Mouse (Mus musculus) CD4-positive, CD25-positive, alpha-beta regulatory T cell, adult 2 months (primary cell): Measurements from ENCODE around the gene Elac2.
A peak's percentile ranks its signal among the peaks of the same experiment; 100 is the strongest.

Experiments used
- DNase-seq: peaks from one replicate; pipeline ENCODE4 v3.0.0-alpha.2; 2012; ENCODE audit warnings: low read depth, low spot score

Gene Elac2

GRCm38 (mm10) chr11:64978720-64979488 lies at the start of gene Elac2:
Gene Elac2, plus strand, starts transcription at chr11:64979038.
- DNase-seq: peak; percentile 98

DNA sequence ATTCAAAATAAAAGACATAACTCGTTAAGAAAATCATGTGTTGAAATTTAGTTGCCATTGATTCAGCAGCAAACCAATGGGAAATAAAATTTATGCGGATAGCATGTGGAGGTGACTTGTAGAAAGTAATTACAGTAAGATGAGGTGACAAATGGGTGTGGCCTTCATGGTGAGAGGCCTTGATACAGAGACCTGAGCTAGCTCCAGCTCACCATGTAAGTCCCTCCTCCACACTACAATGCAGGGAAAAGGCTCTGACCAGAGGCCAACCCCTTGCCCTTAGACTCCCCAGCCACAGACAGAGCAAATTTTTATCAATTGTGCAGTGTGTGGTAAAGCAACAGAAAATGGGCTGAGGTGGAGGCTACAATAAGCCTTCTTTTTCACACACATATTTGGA lies 49.7 kb upstream of the Elac2 start:
- no peak for DNase-seq

DNA sequence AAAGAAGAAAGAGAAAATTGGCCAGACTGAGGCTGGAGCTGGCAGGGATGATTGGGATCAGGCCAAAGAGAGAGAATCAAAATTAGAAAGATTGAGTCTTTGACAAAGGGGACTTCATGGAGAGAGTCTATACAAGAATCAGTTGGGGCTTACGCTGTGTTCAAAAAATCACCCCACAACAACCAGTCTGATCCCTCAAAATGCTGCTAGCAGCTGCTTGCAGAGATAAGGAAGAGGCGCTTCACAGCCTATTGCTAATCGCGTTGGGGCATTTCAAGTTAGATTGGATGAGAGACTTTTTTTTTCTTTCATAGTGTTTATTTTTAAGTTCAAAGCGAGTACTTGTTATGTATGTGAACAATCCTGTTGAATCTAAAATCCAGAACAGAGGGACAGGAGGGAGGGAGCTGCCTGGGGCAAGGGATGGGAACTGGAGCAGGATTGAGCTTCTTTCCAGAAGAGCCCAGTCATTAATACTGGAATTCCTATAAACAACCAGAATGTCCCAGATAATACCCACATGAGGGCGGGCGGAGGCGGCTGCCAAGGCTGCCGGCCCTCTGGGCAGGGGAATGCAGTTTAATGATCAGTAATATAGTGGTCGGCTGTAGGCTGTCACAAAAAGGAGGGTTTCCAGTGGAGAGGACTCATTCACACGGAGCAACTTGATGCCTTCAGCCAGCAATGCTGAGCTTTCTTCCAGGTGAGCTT lies 47.6 kb upstream of the Elac2 start:
- no peak for DNase-seq

DNA sequence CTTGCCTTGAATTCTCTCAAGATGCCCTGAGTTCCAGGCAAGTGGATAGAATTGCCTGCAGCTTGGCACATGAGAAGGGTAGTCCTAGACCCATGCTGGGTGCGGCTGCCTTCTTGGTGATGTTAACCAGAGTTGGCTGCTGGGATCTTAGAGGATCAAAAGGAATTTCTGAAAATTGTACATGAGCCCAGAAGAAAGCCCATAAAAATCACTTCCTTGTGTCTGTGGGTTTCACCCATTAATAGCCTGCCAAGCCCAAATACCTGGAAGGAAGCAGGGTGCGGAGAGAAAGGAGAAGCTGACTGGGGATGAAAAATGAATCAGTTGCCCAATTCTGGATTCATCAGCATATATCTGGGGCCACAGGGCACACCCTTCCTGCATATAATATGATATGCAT lies 41.6 kb upstream of the Elac2 start:
- DNase-seq: no peak

DNA sequence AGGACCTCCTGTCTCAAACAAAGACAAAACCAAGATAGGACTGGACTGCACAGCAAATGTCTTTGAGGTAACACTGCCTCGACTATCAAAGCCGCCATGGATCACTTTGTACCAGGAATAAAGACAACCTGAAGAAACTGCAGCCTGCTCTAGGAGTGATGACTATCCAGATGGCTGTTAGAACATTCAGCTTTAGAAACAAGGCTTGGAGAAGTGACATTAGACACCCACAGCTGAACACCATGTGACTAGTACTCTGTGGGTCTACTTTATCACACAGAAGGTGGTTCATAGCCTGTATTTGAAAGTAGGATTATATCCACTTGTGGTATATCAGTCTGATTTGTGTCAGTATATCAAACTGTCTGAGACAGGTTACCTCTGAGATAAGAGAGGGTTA lies 37.6 kb upstream of the Elac2 start:
- no peak for DNase-seq

DNA sequence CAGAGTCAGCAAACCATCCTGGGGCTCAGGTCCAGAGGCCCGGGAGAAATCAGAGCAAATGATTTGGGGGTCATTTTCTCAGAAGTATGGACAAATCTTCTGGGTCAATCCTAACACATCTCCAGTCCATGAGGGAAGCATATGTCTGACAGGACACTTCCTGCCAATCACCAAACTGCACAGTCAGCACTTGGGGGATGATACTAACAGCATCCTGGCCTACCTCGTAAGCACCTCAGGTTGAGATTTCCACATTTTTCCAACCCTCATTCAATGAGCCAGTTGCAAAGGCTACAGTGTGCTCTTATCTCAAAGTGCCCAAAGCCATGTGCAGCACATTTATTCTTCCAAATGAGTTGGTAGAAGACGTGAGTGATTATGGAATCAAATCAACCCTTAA lies 29.1 kb upstream of the Elac2 start:
- no peak for DNase-seq

DNA sequence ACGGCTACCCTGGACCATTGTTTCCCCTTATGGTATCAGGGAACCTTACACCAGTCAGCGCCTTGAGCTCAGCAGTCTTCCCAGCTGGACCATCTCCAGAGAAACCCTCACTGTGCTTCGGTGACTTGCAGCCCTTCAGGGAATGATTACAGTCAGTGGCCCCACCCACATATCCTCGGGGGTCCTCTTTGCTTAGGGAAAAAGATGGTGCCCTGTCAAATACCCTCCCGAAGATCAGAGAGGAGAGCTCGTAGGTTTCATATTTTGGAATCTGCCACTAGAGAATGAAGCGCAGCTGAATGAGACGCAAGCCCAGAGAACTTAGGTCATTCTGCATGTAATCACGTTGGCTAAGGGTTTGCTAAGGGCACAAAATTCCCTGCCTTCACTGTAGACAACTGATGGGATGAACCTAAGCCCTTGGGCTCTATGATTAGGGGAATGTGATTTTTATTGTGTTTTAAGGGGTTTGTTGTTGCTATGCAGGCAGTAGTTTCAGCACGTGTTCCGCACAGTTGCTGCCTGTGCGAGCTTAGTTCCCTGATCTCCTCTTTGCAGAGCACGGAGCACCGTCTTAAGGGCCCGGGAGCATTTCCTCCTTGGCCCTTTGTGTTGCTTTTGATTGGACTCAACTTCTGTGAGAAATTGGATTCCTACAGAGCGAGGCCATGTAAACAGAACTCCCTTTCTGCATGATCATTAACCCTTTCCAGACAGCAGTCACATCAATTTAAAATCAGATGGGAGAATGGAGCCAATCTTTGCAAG lies 21.7 kb upstream of the Elac2 start:
- DNase-seq: no peak

DNA sequence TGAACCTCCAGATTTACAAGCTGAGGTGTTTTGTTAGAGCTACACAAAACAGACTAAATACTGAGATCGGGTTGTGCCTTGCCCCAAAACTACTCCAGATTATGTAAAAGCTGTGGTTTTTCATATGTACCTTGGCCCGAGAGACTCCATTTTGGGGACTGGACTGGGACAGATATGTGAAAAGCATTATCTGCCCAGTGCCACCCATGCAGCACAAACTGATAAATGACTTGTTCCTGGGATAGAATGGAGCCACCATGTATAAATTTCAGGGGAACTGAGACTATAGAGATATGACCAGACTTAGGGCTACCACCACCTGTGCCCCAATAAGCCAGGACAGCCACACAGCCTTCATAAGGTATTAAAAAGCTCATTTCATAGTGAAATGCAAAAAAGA lies 16.2 kb upstream of the Elac2 start:
- no peak for DNase-seq

GRCm38 (mm10) chr11:64968507-64968906 lies 10.3 kb upstream of the Elac2 start:
- peak; percentile 25 for DNase-seq

GRCm38 (mm10) chr11:64968939-64969342 lies 9.9 kb upstream of the Elac2 start:
- no peak for DNase-seq

GRCm38 (mm10) chr11:64971471-64971988 lies 7.3 kb upstream of the Elac2 start:
- no peak for DNase-seq

GRCm38 (mm10) chr11:64972418-64972817 lies 6.4 kb upstream of the Elac2 start:
- DNase-seq: no peak

GRCm38 (mm10) chr11:64979489-64979845 lies 629 bp downstream of the Elac2 start:
- no peak for DNase-seq

DNA sequence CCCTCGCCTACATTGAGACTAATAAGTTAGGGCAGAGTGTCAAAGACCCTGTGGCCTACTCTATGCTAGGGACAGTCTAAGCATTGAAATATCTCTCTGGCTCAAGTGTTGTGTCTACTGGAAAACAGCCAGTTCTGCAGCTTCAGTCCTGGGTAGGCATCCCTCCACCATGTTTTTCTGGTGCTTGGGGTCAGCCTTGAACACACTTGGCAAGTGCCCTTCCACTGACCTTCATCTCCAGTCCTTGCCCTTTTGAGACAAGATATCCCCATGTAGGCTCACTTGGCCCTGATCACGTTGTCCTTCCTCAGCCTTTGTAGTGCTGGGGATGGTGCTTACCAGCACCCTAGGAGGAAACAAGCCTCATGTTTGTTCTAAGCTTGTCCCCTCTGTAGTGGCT lies 9.7 kb downstream of the Elac2 start:
- no peak for DNase-seq

DNA sequence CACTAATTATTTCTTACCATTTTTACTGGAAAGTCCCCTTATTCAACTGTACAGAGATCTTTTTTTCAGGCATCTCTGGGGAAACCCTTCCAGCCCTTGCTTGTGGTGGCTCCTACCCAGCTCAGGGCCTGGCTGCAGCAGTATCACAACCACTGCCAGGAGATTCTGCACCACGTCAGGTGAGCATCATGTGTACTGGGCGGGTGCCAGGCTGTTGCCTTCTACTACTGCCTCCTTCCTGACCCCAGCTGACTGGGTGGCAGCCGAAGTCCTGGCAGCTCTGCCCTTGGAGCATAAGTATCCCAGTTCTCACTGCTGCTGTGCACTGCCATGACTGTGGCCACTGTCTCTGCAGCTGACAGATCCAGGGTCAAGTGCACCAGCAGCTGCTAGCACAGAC lies 19.6 kb downstream of the Elac2 start:
- DNase-seq: no peak

GRCm38 (mm10) chr11:64999685-65000084 lies 20.8 kb downstream of the Elac2 start:
- DNase-seq: no peak

DNA sequence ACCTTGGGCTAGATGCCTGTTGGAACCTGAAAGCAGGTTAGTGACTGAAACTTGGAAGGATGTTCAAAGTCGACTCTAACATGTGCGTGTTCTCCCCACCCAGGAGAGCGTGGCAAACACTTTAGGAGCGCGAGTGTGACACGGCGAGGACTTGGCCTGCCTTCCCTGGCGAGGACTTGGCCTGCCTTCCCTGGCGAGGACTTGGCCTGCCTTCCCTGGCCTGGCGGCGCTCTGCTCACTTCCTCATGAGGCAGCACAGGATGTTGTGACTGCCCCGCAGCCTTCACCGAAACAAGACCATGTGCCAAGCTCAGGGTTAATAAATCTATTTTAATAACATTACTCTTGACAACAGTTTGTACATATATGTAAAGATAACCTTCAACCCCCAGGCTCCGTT lies 22.9 kb downstream of the Elac2 start:
- no peak for DNase-seq

GRCm38 (mm10) chr11:65003611-65004010 lies 24.8 kb downstream of the Elac2 start:
- DNase-seq: no peak

DNA sequence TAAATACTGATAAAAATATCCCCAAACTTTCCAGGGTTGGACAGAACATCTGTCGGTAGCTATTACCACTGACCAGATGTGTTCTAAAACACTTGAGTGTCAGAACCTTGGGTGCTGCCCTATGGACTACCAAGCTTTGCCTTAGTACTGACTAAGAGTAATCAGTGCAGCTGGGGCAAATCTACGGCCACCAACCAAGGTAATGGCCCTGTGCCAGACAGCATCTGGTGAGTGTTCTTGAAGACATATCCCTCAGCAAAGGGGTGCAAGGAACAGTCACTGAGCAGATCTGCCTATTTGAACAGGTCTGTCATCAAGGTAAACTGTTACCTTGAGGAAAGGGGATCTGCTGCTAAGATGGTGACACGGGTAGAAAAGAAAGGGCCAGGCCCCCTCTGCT lies 26.0 kb downstream of the Elac2 start:
- DNase-seq: no peak

GRCm38 (mm10) chr11:65006047-65006446 lies 27.2 kb downstream of the Elac2 start:
- no peak for DNase-seq

- no peak for DNase-seq
These were observed 35.1 kb downstream of the Elac2 start for GRCm38 (mm10) chr11:65013906-65014305.

GRCm38 (mm10) chr11:65016754-65017153 lies 37.9 kb downstream of the Elac2 start:
- no peak for DNase-seq
